Mouse (Mus musculus): ENCODE data around the gene Gpalpp1. TPM values are rescaled to one million over a fixed set of nuclear protein-coding genes. Genes with fewer than 3 reads are reported as not detected.

The Gpalpp1 gene
- polyA plus RNA-seq, 1 experiment = not detected

DNA sequence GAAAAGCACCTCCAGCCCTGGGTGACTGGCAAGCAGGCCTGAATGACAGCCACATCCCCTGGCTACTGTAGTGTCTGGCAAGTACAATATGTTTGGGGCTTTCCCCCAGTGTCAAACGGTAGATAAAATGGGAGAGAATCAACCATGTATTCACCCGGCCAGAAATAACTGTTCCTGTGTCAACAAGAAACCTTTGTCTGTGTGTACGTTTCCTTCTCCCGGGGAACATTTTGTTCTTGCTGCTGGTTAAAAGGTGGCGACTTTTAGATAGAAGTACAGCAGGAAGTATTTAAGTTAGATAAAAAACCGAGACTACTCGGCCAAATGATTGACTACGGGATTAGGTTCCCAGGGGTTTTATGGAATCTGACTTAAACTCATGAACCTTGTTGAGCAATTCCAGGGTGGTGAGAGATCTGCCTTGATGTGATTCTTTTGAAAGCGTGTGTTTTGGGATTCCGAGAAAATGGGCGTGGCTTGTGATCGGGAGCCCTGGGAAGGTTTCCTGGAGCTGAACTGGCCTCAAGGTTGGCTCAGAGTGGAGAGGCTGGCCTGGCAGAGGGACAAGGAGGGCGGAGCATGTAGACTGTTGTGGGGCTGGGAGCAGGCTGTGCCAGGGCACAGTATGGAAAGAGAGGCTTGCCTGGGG lies 39.1 kb upstream of the Gpalpp1 start:
- WGBS = 18% methylated on average over 13 of the region's 13 CpGs
- H3K27ac ChIP-seq (ENCODE audit: insufficient read depth, low read depth, low read length) = 0 out of 2 replicates have a peak overlapping the region, but pooled peaks have one; percentile 16
- no peak overlapping the region for H3K4me3 ChIP-seq (ENCODE audit: insufficient read depth, low read depth, low read length)
- peaks cover 16% of the 10 kb centered on the region for H3K4me1 ChIP-seq (ENCODE audit: control insufficient read depth, insufficient read depth, low read length)
- TF ChIP-seq CTCF (IDR thresholded peaks at IDR 0.05; ENCODE audit: insufficient read depth, low read depth, low read length) (no peak), POLR2A (IDR thresholded peaks at IDR 0.05; ENCODE audit: insufficient read depth, low read depth, low read length) (no peak)

DNA sequence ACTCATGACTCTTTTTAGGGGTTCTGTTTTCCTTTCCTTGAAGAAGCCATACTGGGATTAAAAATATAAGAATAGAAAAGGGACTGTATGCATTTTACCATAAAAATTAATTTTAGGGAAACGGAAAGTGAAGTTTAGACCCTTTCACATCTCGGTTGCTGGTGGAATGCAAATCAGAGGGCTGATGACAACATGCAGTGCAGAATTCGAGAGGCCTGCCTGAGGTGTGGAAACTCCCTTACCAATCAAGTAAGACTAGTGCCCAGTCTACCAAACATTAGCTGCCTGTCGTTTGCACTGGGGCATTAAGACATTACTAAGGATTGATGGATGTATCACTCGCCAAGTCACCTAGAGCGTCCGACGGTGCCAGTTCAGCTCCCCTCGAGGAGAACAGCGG lies 37.7 kb upstream of the Gpalpp1 start:
- 92% methylated on average over 10 of the region's 10 CpGs for WGBS
- no peak for TF ChIP-seq POLR2A (IDR thresholded peaks at IDR 0.05; ENCODE audit: insufficient read depth, low read depth, low read length)
- TF ChIP-seq CTCF (IDR thresholded peaks at IDR 0.05; ENCODE audit: insufficient read depth, low read depth, low read length) = no peak
- H3K4me3 ChIP-seq (ENCODE audit: insufficient read depth, low read depth, low read length) = no peak overlapping the region

GRCm38 (mm10) chr14:76147061-76147460 lies 36.5 kb upstream of the Gpalpp1 start:
- no peak overlapping the region for H3K27ac ChIP-seq (ENCODE audit: insufficient read depth, low read depth, low read length)
- TF ChIP-seq CTCF (IDR thresholded peaks at IDR 0.05; ENCODE audit: insufficient read depth, low read depth, low read length) (no peak), POLR2A (IDR thresholded peaks at IDR 0.05; ENCODE audit: insufficient read depth, low read depth, low read length) (no peak)
- 88% methylated on average over 6 of the region's 6 CpGs for WGBS
- peaks cover 8% of the 10 kb centered on the region for H3K4me1 ChIP-seq (ENCODE audit: control insufficient read depth, insufficient read depth, low read length)
- no peak overlapping the region for H3K4me3 ChIP-seq (ENCODE audit: insufficient read depth, low read depth, low read length)

More for the DNA sequence above, 37.7 kb upstream of the Gpalpp1 start:
- H3K4me1 ChIP-seq (ENCODE audit: control insufficient read depth, insufficient read depth, low read length) = peaks cover 13% of the 10 kb centered on the region
- H3K27ac ChIP-seq (ENCODE audit: insufficient read depth, low read depth, low read length) = no peak overlapping the region

DNA sequence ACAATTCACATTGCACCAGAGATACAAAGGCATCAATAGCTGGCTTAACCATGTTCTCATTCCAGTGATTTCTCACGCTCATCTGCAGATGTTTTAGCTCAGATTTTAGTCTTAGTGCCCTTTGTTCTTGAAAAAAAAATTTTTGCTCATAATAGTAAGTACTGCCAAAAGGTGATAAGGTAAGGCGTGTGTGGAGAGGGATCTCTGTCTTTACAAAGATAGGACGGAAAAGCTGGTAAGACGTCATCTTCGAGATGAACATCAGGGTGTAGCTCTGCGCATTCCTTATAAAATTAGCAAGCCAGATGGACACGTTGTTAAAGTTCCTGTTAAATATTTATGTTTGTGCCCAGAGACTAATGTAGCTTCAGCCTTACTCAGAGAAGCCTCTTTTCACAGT lies 35.3 kb upstream of the Gpalpp1 start:
- no peak for TF ChIP-seq POLR2A (IDR thresholded peaks at IDR 0.05; ENCODE audit: insufficient read depth, low read depth, low read length)
- no peak for TF ChIP-seq CTCF (IDR thresholded peaks at IDR 0.05; ENCODE audit: insufficient read depth, low read depth, low read length)
- Histone ChIP-seq H3K4me1 (ENCODE audit: control insufficient read depth, insufficient read depth, low read length) (peaks cover 8% of the 10 kb centered on the region), H3K27ac (ENCODE audit: insufficient read depth, low read depth, low read length) (no peak overlapping the region), H3K4me3 (ENCODE audit: insufficient read depth, low read depth, low read length) (no peak overlapping the region)
- 81% methylated on average over 7 of the region's 7 CpGs for WGBS

- WGBS = 81% methylated on average over 1 of the region's 1 CpGs
- TF ChIP-seq POLR2A (IDR thresholded peaks at IDR 0.05; ENCODE audit: insufficient read depth, low read depth, low read length) (no peak), CTCF (IDR thresholded peaks at IDR 0.05; ENCODE audit: insufficient read depth, low read depth, low read length) (no peak)
- H3K4me3 ChIP-seq (ENCODE audit: insufficient read depth, low read depth, low read length) = no peak overlapping the region
- H3K4me1 ChIP-seq (ENCODE audit: control insufficient read depth, insufficient read depth, low read length) = peaks cover 5% of the 10 kb centered on the region
- no peak overlapping the region for H3K27ac ChIP-seq (ENCODE audit: insufficient read depth, low read depth, low read length)
These were observed 34.7 kb upstream of the Gpalpp1 start for GRCm38 (mm10) chr14:76145248-76145647.

DNA sequence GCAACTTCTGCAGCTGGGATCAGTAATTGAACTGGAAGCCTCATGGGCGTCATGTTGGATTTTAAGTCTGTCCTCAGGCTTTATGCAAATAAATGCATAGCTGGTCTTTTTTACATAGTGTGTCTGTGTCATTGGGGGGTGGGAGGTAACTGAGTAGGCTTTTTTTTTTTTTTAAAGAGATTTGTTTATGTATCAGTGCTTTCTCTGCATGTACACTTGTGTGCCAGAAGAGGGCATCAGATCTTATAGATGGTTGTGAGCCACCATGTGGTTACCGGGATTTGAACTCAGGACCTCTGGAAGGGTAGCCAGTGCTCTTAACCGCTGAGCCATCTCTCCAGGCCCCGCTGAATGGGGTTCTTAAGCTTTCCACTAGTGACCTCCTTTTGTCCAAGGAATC lies 24.4 kb upstream of the Gpalpp1 start:
- WGBS = 93% methylated on average over 4 of the region's 4 CpGs
- TF ChIP-seq CTCF (IDR thresholded peaks at IDR 0.05; ENCODE audit: insufficient read depth, low read depth, low read length) = no peak
- no peak for TF ChIP-seq POLR2A (IDR thresholded peaks at IDR 0.05; ENCODE audit: insufficient read depth, low read depth, low read length)
- H3K4me1 ChIP-seq (ENCODE audit: control insufficient read depth, insufficient read depth, low read length) = no peaks in the 10 kb centered on the region
- no peak overlapping the region for H3K27ac ChIP-seq (ENCODE audit: insufficient read depth, low read depth, low read length)
- H3K4me3 ChIP-seq (ENCODE audit: insufficient read depth, low read depth, low read length) = no peak overlapping the region

DNA sequence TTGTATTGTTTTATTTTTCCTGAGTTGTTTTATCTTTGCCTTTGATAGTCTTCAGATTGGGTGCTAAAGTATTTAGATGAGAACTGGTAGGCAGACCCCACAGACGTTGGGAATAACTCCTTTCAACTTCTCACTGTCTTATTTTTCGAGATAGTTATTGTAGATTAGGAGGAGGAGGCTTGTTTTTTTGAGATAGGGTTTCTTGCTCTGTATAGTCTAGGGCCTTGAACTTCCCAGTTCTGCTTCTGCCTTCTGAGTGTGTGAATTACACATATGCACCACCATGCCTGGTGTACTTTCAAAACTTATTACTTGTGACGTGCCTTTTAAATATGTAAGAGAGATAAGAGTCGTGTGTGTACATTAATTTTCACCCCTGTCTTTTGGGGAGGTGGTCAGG lies 17.6 kb upstream of the Gpalpp1 start:
- H3K27ac ChIP-seq (ENCODE audit: insufficient read depth, low read depth, low read length) = no peak overlapping the region
- TF ChIP-seq POLR2A (IDR thresholded peaks at IDR 0.05; ENCODE audit: insufficient read depth, low read depth, low read length) = no peak
- TF ChIP-seq CTCF (IDR thresholded peaks at IDR 0.05; ENCODE audit: insufficient read depth, low read depth, low read length) = no peak
- WGBS = 90% methylated on average over 4 of the region's 4 CpGs
- no peak overlapping the region for H3K4me3 ChIP-seq (ENCODE audit: insufficient read depth, low read depth, low read length)
- H3K4me1 ChIP-seq (ENCODE audit: control insufficient read depth, insufficient read depth, low read length) = no peaks in the 10 kb centered on the region

DNA sequence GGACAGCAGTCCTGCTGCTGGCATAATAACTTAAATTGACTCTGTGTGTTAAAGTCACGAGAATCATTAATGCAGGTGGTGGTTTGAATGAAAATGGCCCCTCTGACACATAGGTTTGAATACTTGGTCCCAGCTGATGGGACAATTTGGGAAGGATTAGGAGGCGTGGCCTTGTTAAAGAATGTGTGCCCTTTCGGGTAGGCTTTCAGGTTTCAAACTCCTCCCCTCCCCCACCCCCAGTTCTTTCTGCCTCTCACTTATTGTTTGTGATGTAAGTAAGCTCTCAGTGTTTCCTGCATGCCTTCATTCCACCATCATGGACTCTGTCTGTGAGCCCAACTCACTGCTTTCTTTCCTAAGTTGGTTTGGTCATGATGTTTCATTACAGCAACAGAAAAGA lies 16.8 kb upstream of the Gpalpp1 start:
- 82% methylated on average over 3 of the region's 3 CpGs for WGBS
- Histone ChIP-seq H3K4me1 (ENCODE audit: control insufficient read depth, insufficient read depth, low read length) (no peaks in the 10 kb centered on the region), H3K4me3 (ENCODE audit: insufficient read depth, low read depth, low read length) (no peak overlapping the region), H3K27ac (ENCODE audit: insufficient read depth, low read depth, low read length) (no peak overlapping the region)
- TF ChIP-seq POLR2A (IDR thresholded peaks at IDR 0.05; ENCODE audit: insufficient read depth, low read depth, low read length) (no peak), CTCF (IDR thresholded peaks at IDR 0.05; ENCODE audit: insufficient read depth, low read depth, low read length) (no peak)

DNA sequence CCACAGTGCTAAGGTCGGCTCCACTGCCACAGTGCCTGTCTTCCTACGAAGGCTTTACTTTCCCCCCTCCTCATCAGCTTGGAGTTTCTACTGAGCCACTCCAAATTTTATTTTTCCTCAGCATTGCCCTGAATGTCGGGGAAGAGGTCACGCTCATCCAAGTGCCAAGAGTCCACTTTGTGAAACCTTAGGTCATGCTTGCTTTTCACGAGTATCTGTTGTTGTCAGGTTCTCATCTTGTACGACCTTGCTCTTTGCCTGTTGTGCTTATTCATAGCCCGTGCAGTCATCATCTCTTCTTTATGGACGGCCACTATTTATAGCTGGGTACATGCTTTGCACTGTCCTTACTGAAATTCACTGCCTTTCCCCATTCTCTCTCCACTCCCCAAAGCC lies 12.1 kb upstream of the Gpalpp1 start:
- no peak for TF ChIP-seq CTCF (IDR thresholded peaks at IDR 0.05; ENCODE audit: insufficient read depth, low read depth, low read length)
- no peak for TF ChIP-seq POLR2A (IDR thresholded peaks at IDR 0.05; ENCODE audit: insufficient read depth, low read depth, low read length)
- WGBS = 91% methylated on average over 8 of the region's 8 CpGs
- Histone ChIP-seq H3K4me3 (ENCODE audit: insufficient read depth, low read depth, low read length) (no peak overlapping the region), H3K27ac (ENCODE audit: insufficient read depth, low read depth, low read length) (no peak overlapping the region), H3K4me1 (ENCODE audit: control insufficient read depth, insufficient read depth, low read length) (0 out of 2 replicates have a peak, but pooled peaks cover 2% of the 10 kb centered on the region)

All from olfactory bulb, adult 2 months (tissue).